Mouse (Mus musculus): ENCODE data around the gene Ldlrad1. TPM values are rescaled to one million over a fixed set of nuclear protein-coding genes. Genes with fewer than 3 reads are reported as not detected.

Gene Ldlrad1
- polyA plus RNA-seq, 1 experiment, result not detected

- 87% methylated on average over 6 of the region's 6 CpGs for WGBS
- DNase-seq, result no peak
- no peak for TF ChIP-seq CTCF (IDR thresholded peaks at IDR 0.05; ENCODE audit: borderline replicate concordance, insufficient read depth, low read depth, low read length)
- TF ChIP-seq POLR2A (IDR thresholded peaks at IDR 0.05; ENCODE audit: borderline replicate concordance, insufficient read depth, low read length), result no peak
Observed at GRCm38 (mm10) chr4:107240196-107240595, 31.2 kb downstream of the Ldlrad1 start.

GRCm38 (mm10) chr4:107243365-107244333 is 34.7 kb downstream of the Ldlrad1 start:
- 0 out of 2 replicates have a peak, but pooled peaks cover 2% of the 10 kb centered on the region for H3K4me1 ChIP-seq (ENCODE audit: control insufficient read depth, insufficient read depth, low read length)
- H3K27ac ChIP-seq (ENCODE audit: insufficient read depth, low read length), result no peak overlapping the region
- no peak for TF ChIP-seq CTCF (IDR thresholded peaks at IDR 0.05; ENCODE audit: borderline replicate concordance, insufficient read depth, low read depth, low read length)
- no peak for TF ChIP-seq POLR2A (IDR thresholded peaks at IDR 0.05; ENCODE audit: borderline replicate concordance, insufficient read depth, low read length)
- 66% methylated on average over 6 of the region's 6 CpGs for WGBS
- DNase-seq, result no peak
- no peaks in the 10 kb centered on the region for H3K27me3 ChIP-seq (ENCODE audit: control insufficient read depth, insufficient read depth, low read length)
- no peak overlapping the region for H3K4me3 ChIP-seq (replicated peaks; ENCODE audit: insufficient read depth, low read depth, low read length)

More at GRCm38 (mm10) chr4:107240196-107240595, 31.2 kb downstream of the Ldlrad1 start:
- 0 out of 2 replicates have a peak, but pooled peaks cover 2% of the 10 kb centered on the region for H3K4me1 ChIP-seq (ENCODE audit: control insufficient read depth, insufficient read depth, low read length)
- H3K27ac ChIP-seq (ENCODE audit: insufficient read depth, low read length), result no peak overlapping the region
- H3K4me3 ChIP-seq (replicated peaks; ENCODE audit: insufficient read depth, low read depth, low read length), result no peak overlapping the region
- no peaks in the 10 kb centered on the region for H3K27me3 ChIP-seq (ENCODE audit: control insufficient read depth, insufficient read depth, low read length)

GRCm38 (mm10) chr4:107245368-107245767 is 36.4 kb downstream of the Ldlrad1 start:
- DNase-seq, result no peak
- Histone ChIP-seq H3K27me3 (ENCODE audit: control insufficient read depth, insufficient read depth, low read length) (no peaks in the 10 kb centered on the region), H3K27ac (ENCODE audit: insufficient read depth, low read length) (no peak overlapping the region), H3K4me1 (ENCODE audit: control insufficient read depth, insufficient read depth, low read length) (0 out of 2 replicates have a peak, but pooled peaks cover 2% of the 10 kb centered on the region), H3K4me3 (replicated peaks; ENCODE audit: insufficient read depth, low read depth, low read length) (no peak overlapping the region)
- whole genome bisulfite sequencing, result 66% methylated on average over 2 of the region's 2 CpGs
- TF ChIP-seq CTCF (IDR thresholded peaks at IDR 0.05; ENCODE audit: borderline replicate concordance, insufficient read depth, low read depth, low read length) (no peak), POLR2A (IDR thresholded peaks at IDR 0.05; ENCODE audit: borderline replicate concordance, insufficient read depth, low read length) (no peak)

GRCm38 (mm10) chr4:107246040-107246439 is 37.1 kb downstream of the Ldlrad1 start:
- no peak overlapping the region for H3K4me3 ChIP-seq (replicated peaks; ENCODE audit: insufficient read depth, low read depth, low read length)
- H3K27me3 ChIP-seq (ENCODE audit: control insufficient read depth, insufficient read depth, low read length), result no peaks in the 10 kb centered on the region
- no peak overlapping the region for H3K27ac ChIP-seq (ENCODE audit: insufficient read depth, low read length)
- H3K4me1 ChIP-seq (ENCODE audit: control insufficient read depth, insufficient read depth, low read length), result 0 out of 2 replicates have a peak, but pooled peaks cover 2% of the 10 kb centered on the region
- TF ChIP-seq CTCF (IDR thresholded peaks at IDR 0.05; ENCODE audit: borderline replicate concordance, insufficient read depth, low read depth, low read length) (no peak), POLR2A (IDR thresholded peaks at IDR 0.05; ENCODE audit: borderline replicate concordance, insufficient read depth, low read length) (no peak)
- no peak for DNase-seq
- 85% methylated on average over 1 of the region's 1 CpGs for WGBS

- 0 out of 2 replicates have a peak, but pooled peaks cover 2% of the 10 kb centered on the region for H3K4me1 ChIP-seq (ENCODE audit: control insufficient read depth, insufficient read depth, low read length)
- no peak for DNase-seq
- no peak overlapping the region for H3K4me3 ChIP-seq (replicated peaks; ENCODE audit: insufficient read depth, low read depth, low read length)
- WGBS, result 78% methylated on average over 9 of the region's 9 CpGs
- H3K27me3 ChIP-seq (ENCODE audit: control insufficient read depth, insufficient read depth, low read length), result no peaks in the 10 kb centered on the region
- no peak overlapping the region for H3K27ac ChIP-seq (ENCODE audit: insufficient read depth, low read length)
- TF ChIP-seq CTCF (IDR thresholded peaks at IDR 0.05; ENCODE audit: borderline replicate concordance, insufficient read depth, low read depth, low read length) (no peak), POLR2A (IDR thresholded peaks at IDR 0.05; ENCODE audit: borderline replicate concordance, insufficient read depth, low read length) (no peak)
Observed at GRCm38 (mm10) chr4:107247110-107247509, 38.1 kb downstream of the Ldlrad1 start.

- Histone ChIP-seq H3K27me3 (ENCODE audit: control insufficient read depth, insufficient read depth, low read length) (no peaks in the 10 kb centered on the region), H3K4me3 (replicated peaks; ENCODE audit: insufficient read depth, low read depth, low read length) (no peak overlapping the region), H3K27ac (ENCODE audit: insufficient read depth, low read length) (no peak overlapping the region), H3K4me1 (ENCODE audit: control insufficient read depth, insufficient read depth, low read length) (0 out of 2 replicates have a peak, but pooled peaks cover 2% of the 10 kb centered on the region)
- TF ChIP-seq CTCF (IDR thresholded peaks at IDR 0.05; ENCODE audit: borderline replicate concordance, insufficient read depth, low read depth, low read length) (no peak), POLR2A (IDR thresholded peaks at IDR 0.05; ENCODE audit: borderline replicate concordance, insufficient read depth, low read length) (no peak)
- 69% methylated on average over 3 of the region's 3 CpGs for WGBS
- no peak for DNase-seq
Observed at GRCm38 (mm10) chr4:107248061-107248460, 39.1 kb downstream of the Ldlrad1 start.

- no peak for TF ChIP-seq POLR2A (IDR thresholded peaks at IDR 0.05; ENCODE audit: borderline replicate concordance, insufficient read depth, low read length)
- no peak for TF ChIP-seq CTCF (IDR thresholded peaks at IDR 0.05; ENCODE audit: borderline replicate concordance, insufficient read depth, low read depth, low read length)
- H3K27ac ChIP-seq (ENCODE audit: insufficient read depth, low read length), result no peak overlapping the region
- WGBS, result 44% methylated on average over 2 of the region's 2 CpGs
- no peak overlapping the region for H3K4me3 ChIP-seq (replicated peaks; ENCODE audit: insufficient read depth, low read depth, low read length)
- no peaks in the 10 kb centered on the region for H3K27me3 ChIP-seq (ENCODE audit: control insufficient read depth, insufficient read depth, low read length)
- no peaks in the 10 kb centered on the region for H3K4me1 ChIP-seq (ENCODE audit: control insufficient read depth, insufficient read depth, low read length)
- DNase-seq, result no peak
Observed at GRCm38 (mm10) chr4:107249471-107249870, 40.5 kb downstream of the Ldlrad1 start.

Data from cerebellum, adult 2 months (tissue).